Mouse (Mus musculus): ENCODE data around the gene Stk31. TPM values are rescaled to one million over a fixed set of nuclear protein-coding genes. Genes with fewer than 3 reads are reported as not detected.
"Not testable (repeated sequence)": the region's sequence is repeated elsewhere in the genome, so short reads cannot be mapped to it uniquely, and the experiment has no call there.

The Stk31 gene
- polyA plus RNA-seq, 1 experiment from 2014 or later: 0.09 TPM

GRCm38 (mm10) chr6:49410830-49411229 is 15.4 kb downstream of the Stk31 start:
- no peaks in the 10 kb centered on the region for H3K27me3 ChIP-seq (ENCODE audit: poor library complexity, severe bottlenecking)
- no peaks in the 10 kb centered on the region for H3K9me3 ChIP-seq
- H3K36me3 ChIP-seq (replicated peaks): no peaks in the 10 kb centered on the region
- no peak for DNase-seq (ENCODE audit: extremely low spot score, low spot score)
- H3K4me3 ChIP-seq: no peak overlapping the region
- no peaks in the 10 kb centered on the region for H3K4me1 ChIP-seq
- no peak overlapping the region for H3K27ac ChIP-seq
- 92% methylated on average over 3 of the region's 3 CpGs for WGBS

DNA sequence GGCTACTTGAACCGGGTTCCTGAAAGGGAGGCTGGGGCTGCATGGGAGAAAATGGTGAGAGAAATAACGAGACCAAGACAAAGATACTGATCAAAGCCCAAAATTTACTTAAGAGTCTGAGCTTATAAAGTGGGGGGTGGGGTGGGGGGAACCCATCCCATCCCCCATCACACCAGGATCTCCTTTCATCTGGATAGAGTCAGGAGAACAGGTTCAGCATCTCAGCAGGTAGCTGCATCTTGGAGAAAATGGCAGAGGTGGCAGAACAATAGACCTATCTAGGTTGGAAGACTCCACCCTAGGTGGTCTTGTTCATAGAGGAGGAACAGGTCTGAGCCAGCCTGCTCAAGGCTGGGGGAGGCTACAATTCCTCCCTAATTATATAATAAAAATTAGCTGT is 17.6 kb downstream of the Stk31 start:
- not testable (repeated sequence) for H3K36me3 ChIP-seq (replicated peaks)

GRCm38 (mm10) chr6:49415971-49416370 is 20.6 kb downstream of the Stk31 start:
- no peaks in the 10 kb centered on the region for H3K9me3 ChIP-seq
- no peak overlapping the region for H3K4me3 ChIP-seq
- H3K4me1 ChIP-seq: no peaks in the 10 kb centered on the region
- DNase-seq (ENCODE audit: extremely low spot score, low spot score): no peak
- no peak overlapping the region for H3K27ac ChIP-seq
- no peaks in the 10 kb centered on the region for H3K36me3 ChIP-seq (replicated peaks)
- WGBS: 86% methylated on average over 1 of the region's 1 CpGs
- H3K27me3 ChIP-seq (ENCODE audit: poor library complexity, severe bottlenecking): no peaks in the 10 kb centered on the region

More for the DNA sequence above, 17.6 kb downstream of the Stk31 start:
- H3K27ac ChIP-seq; DNase-seq (ENCODE audit: extremely low spot score, low spot score); H3K9me3 ChIP-seq; H3K4me3 ChIP-seq; H3K27me3 ChIP-seq (ENCODE audit: poor library complexity, severe bottlenecking); H3K4me1 ChIP-seq: not testable (repeated sequence)
- 67% methylated on average over 2 of the region's 2 CpGs for WGBS

- no peaks in the 10 kb centered on the region for H3K27me3 ChIP-seq (ENCODE audit: poor library complexity, severe bottlenecking)
- WGBS: 78% methylated on average over 1 of the region's 1 CpGs
- H3K4me3 ChIP-seq: no peak overlapping the region
- H3K9me3 ChIP-seq: no peaks in the 10 kb centered on the region
- H3K27ac ChIP-seq: no peak overlapping the region
- H3K4me1 ChIP-seq: no peaks in the 10 kb centered on the region
- DNase-seq (ENCODE audit: extremely low spot score, low spot score): no peak
- no peaks in the 10 kb centered on the region for H3K36me3 ChIP-seq (replicated peaks)
Observed at GRCm38 (mm10) chr6:49437306-49437705, 41.9 kb downstream of the Stk31 start.

GRCm38 (mm10) chr6:49458112-49458511 is 62.7 kb downstream of the Stk31 start:
- H3K4me1 ChIP-seq: no peaks in the 10 kb centered on the region
- DNase-seq (ENCODE audit: extremely low spot score, low spot score): no peak
- WGBS: 85% methylated on average over 5 of the region's 5 CpGs
- no peaks in the 10 kb centered on the region for H3K36me3 ChIP-seq (replicated peaks)
- H3K27me3 ChIP-seq (ENCODE audit: poor library complexity, severe bottlenecking): no peaks in the 10 kb centered on the region
- no peaks in the 10 kb centered on the region for H3K9me3 ChIP-seq
- no peak overlapping the region for H3K4me3 ChIP-seq
- H3K27ac ChIP-seq: no peak overlapping the region

DNA sequence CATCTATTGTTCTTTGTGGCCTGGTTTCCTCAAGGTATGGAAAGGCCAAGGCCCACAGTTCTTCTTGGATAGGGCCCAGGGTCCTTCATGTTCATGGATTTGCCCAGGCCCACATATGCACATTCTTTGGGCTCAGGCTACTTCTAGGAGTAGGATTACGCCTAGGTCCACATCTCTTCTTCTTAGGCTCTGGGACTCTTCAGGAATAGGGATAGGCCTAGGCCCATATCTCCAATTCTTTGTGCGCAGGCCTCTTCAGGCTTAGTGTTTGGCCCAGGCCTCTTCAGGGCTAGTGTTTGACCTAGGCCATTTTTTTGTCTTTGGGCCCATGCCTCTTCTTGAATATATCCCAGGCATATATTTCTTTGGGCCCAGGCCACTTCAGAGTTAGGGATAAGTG is 87.8 kb downstream of the Stk31 start:
- Histone ChIP-seq H3K9me3 (peaks cover 10% of the 10 kb centered on the region), H3K4me3 (no peak overlapping the region), H3K4me1 (no peaks in the 10 kb centered on the region), H3K27me3 (ENCODE audit: poor library complexity, severe bottlenecking) (no peaks in the 10 kb centered on the region), H3K27ac (no peak overlapping the region), H3K36me3 (replicated peaks) (no peaks in the 10 kb centered on the region)
- DNase-seq (ENCODE audit: extremely low spot score, low spot score): no peak
- WGBS: 95% methylated on average over 2 of the region's 2 CpGs

DNA sequence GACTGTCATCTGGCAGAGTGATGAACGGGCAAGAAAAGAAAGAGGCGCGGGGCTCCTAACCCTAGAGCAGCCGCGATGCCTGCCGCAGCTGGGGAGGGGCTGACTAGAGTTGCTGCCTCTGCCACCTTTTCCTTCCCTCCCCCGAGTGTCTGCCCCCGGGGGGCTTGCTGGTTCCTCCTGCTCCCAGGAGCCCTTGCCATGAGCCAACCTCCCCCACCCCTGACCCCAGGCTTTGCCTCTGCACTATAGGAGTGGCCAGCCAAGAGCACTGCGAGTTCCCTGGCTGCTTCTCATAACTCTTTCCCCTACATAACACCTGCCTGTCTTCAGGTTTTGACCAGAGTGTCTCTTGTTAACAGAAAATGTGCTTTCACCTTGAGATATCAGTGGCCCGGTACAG is 96.1 kb downstream of the Stk31 start:
- DNase-seq (ENCODE audit: extremely low spot score, low spot score): no peak
- H3K4me3 ChIP-seq: no peak overlapping the region
- H3K9me3 ChIP-seq: peaks cover 6% of the 10 kb centered on the region; the same call in 1 of the 2 replicates
- H3K27me3 ChIP-seq (ENCODE audit: poor library complexity, severe bottlenecking): no peaks in the 10 kb centered on the region
- H3K27ac ChIP-seq: no peak overlapping the region
- H3K36me3 ChIP-seq (replicated peaks): no peaks in the 10 kb centered on the region
- no peaks in the 10 kb centered on the region for H3K4me1 ChIP-seq
- WGBS: 91% methylated on average over 10 of the region's 10 CpGs

DNA sequence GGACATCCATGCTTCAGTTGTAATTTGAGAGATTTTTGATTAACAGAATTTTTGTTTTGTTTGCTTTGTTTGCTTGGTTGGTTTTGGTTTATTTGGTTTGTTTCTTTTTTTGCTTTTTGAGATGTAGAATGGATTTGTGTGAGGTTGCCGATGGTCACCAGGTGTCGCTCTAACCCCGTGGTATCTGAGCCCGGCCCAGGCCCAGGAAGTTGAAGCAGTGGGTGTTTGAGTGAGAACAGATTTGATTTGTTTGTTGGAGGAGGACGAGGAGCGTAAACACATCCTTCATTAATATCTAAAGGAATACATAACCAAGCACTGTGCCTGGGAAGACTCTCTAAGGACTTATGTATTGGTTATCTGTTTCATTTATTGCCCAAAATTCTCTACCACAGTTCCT is 123.6 kb downstream of the Stk31 start:
- WGBS: 11% methylated on average over 6 of the region's 6 CpGs
- peak; percentile 76 for DNase-seq (ENCODE audit: extremely low spot score, low spot score)
- Histone ChIP-seq H3K27me3 (ENCODE audit: poor library complexity, severe bottlenecking) (no peaks in the 10 kb centered on the region), H3K9me3 (no peaks in the 10 kb centered on the region), H3K4me1 (no peaks in the 10 kb centered on the region), H3K4me3 (no peak overlapping the region), H3K27ac (no peak overlapping the region), H3K36me3 (replicated peaks) (no peaks in the 10 kb centered on the region)

Other genes with a start within 250 kb of the Stk31 start
- 128 and 141 TPM in 2 replicates for gene Igf2bp3, start 180.6 kb upstream of the Stk31 start, polyA plus RNA-seq (2016; fragmentation: Nextera tagmentation; extraction: Ambion mirVana)
- 126 and 127 TPM in 2 replicates for gene Tra2a, start 131.6 kb upstream of the Stk31 start, polyA plus RNA-seq (2016; fragmentation: Nextera tagmentation; extraction: Ambion mirVana)
- gene Ccdc126, start 76.3 kb upstream of the Stk31 start, polyA plus RNA-seq (2016; fragmentation: Nextera tagmentation; extraction: Ambion mirVana): 4.3 and 4.9 TPM in 2 replicates
- 3.5 and 5.8 TPM in 2 replicates for gene Fam221a, start 27.9 kb upstream of the Stk31 start, polyA plus RNA-seq (2016; fragmentation: Nextera tagmentation; extraction: Ambion mirVana)

Data from forebrain, embryonic 10.5 days (tissue).